Mouse (Mus musculus): Measurements from ENCODE around the gene Abce1.
"Not testable (repeated sequence)": the region's sequence is repeated elsewhere in the genome, so short reads cannot be mapped to it uniquely, and the experiment has no call there.

Abce1 gene

DNA sequence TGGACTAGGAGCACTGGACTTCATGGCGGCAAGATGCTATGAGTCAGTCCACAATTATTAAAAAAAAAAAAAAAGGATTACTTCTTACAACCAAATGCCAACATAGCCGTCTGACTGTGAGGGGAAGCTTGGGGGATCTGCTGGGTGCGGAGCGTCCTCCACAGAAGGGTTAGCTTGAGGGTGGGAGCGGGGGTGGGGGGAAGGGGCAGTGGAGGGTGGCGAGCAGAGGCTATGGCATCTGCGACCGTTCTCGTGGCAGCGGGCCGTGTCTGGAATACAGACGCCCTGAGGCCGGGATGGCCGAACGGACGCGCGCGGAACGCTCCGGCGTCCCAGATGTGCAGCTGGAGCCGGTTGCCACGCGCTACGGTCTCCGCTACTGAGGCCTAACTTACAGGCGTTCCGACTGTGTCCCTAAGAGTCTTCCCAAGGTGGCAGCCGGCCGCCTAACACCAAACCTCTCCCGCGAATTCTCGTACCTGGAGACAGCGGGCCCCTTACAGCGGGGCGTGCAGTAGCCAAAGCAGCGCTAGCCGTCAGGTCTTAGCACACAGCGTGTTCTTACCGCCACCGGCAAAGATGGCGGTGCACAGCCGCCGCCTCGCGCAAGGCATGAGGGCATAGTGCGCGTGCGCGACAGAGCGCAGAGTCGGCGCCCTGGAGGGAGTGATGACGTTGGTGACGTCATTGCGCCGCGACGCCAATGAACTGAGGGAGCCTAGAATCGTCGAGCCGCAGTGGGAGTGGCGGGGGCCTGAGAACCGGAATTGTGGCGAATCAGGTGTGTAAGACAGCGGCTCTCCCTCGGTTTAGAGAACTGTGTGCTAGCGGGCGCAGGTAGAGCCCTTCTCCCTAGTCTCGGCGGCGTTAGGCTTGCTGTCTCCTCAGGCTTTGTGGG, at the start of gene Abce1, which contains the start of gene Anapc10:
Abce1 (minus strand) TSS at position 677 of the 898 bp plus-strand sequence.
Anapc10 (plus strand) TSS at position 757 of the 898 bp plus-strand sequence.
- DNase-seq = peak; percentile 98

DNA sequence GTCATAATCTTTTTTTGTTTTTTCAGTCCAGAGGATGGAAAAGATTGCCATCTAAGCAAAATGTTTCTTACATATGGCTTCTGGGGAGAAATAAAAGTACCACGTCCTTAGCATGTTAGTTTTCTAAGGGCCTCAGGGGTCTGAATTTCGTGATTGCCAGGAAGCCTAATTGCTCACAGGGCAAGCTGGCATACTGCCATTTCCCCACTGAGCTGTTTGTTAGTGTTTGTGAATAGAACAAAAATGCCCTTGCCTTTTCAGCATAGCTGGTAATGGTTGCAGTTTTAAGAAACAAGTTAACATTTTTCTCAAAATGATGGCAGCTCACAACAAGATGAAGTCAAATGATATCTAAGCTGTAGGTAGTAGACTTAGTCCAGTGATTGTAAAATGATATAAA, 38.8 kb upstream of the Abce1 start:
- DNase-seq = no peak

DNA sequence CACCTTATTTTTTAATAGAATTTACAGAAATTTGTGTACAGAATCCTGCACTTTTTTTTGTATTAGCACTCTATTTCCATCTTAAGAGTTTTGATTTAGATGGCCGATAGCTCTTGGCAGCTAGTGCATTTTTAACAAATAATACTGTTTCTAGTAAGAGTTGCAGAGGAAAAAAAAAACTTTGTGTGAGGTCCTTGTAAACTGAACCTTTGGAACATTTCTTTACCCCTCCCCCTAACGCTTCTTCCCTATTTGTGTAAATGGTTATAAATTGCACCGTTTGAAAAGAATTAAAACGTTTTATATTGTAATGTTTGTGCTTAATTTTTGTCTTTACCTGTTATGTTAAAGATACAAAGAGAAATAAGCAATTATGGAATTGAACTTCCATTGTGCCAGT, 37.1 kb upstream of the Abce1 start:
- no peak for DNase-seq

DNA sequence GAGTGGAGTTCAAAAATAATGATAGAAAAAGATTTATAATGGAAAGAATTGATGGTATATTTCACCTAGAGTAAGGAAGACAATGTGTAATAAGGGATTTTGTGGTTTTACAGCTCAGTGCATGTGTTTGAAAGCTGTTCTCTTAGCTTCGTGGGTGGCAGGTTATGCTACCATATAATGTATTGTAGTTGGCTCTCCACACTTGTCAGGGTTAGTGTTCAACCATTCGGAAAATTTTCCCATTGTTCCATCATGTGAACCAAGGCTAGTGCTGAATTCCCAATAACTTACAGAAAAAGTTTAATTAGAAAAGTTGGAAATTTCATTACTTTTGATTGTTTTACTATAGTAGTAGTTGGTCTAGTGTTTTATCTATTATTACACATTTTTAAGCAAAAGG, 36.6 kb upstream of the Abce1 start:
- no peak for DNase-seq

DNA sequence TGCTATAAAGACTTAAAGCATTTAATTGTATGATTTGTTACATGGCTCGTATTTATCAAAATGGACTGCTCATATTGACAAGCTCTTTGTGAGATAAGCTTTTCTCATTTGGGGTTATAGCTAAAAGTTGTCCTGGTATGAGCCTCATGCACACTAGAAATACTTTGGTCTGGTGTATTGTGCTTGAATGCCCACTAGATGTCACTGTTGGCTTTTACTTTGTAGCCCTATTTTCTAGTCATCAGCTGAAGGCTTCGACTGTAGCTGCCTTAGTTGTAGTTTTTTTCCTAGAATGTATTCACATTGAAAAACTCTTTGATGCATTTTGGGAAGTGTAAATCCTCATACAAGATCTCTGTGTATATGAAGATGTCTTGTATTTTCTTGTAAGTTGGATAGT, 22.8 kb upstream of the Abce1 start:
- no peak for DNase-seq

DNA sequence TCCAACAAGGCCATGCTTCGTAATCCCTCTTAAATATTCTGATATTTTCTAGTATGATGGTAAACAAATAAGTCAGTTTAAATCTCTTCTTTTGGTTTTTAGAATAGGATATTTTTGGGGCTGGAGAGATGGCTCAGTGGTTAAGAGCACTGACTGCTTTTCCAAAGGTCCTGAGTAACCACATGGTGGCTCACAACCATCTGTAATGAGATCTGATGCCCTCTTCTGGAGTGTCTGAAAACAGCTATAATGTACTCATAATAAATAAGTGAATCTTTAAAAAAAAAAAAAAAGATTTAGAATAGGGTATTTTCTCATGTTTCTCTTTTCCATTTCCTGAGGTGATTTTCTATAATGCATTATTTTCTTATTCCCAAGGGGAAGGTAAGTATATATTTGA, 16.4 kb upstream of the Abce1 start:
- DNase-seq = no peak

DNA sequence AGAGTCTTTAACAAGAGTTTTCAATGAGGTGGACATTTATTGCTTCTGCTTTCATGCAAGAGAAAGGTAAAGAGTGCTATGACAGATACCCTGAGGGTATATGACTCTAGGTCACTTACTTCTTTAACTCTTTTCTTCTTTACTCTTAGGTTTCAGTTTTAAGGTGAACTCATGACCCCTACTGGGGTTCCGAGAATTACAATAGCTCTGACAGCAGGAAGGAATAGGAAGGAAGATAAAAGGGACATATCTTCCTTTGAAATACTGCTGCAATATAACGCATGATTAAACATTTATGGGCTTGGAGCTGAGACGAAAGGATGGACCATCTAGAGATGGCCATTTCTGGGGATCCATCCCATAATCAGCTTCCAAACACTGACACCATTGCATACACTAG, 13.0 kb upstream of the Abce1 start:
- no peak for DNase-seq

DNA sequence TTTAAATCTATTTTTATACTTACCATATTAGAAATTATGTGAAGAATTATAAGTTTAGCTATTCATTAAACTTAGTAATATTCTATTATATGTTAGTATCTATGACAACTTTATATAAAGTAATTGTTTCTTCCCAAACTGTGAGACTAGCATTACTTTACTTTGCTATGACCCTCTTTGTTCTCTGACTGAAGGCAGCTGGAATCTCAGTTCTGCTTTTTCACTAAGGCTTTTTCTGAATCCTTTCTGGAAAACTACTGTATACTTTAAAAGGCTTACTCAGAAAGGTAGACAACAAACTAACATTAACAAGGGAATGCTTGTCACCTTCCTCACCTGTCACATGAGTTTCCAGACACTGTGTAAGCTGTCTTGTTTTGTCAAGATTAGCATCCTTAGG, 11.8 kb upstream of the Abce1 start:
- no peak for DNase-seq

DNA sequence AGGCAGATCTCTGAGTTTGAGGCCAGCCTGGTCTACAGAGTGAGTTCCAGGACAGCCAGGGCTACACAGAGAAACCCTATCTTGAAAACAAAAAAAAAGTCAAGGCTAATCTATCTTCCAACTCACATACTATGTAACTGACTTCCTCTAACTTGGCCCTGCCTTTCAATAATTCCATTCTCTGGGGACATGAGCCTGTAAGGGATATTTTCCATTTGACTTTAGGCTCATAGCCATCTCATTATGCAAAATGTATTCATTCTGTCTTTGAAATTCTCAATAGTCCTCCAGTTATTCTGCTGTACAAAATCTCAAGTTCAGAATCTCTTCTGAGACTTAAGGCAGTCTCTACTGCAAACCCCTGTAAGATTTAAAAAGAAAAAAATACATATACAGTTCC, 10.0 kb upstream of the Abce1 start:
- no peak for DNase-seq

DNA sequence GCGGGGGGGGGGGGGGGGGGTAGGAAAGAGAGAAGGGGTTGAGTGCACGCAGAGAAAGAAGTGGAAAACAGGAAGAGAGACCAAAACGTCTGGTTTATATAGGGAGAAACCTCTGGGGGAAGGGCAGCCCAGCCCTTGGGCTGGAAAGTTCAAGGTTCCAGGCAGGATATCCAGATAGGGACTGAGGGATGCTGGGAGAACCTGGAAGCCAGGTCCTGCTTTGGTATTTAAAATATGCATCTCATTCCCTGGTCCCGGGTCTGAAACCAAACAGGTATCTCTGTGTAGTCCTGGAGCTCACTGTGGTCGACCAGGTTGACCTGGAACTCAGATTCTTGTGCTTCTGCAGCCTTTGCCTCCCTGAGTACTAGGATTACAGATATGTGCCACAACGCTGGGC, 1.1 kb upstream of the Abce1 start:
- no peak for DNase-seq

DNA sequence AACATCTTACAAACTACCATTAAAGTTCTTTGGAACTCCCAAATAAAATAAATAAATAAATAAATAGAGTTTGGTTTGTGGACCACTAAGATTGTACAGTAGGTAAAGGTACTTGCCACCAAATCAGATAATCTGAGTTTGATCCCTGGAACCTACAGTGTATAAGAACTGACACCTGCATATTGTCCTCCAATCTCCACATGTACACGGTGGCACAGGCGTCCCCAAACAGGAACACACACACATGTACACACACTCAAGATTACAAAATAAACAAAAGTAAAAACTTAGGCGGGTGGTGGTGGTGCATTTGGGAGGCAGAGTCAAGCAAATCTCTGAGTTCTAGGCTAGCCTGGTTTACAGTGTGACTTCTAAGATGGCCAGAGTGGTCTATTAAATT, 4.9 kb downstream of the Abce1 start:
- no peak for DNase-seq

DNA sequence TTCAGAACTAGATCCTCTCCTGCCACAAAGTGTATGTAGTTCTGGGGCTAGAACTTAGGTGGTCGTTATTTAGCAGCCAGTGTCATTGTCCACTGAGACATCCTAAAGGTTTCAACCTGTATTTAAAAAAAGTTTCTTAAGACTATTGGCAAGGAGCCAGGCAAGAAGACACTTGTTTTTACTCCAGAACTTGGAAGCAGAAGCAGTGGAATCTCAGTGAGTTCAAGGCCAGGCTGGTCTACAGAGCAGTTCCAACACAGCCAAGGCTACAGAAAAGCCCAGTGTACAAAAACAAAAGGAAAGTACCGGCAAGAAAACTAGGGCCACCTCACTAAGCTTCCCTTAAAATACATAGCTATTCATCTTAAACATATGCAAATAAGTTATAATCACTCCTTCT, 19.0 kb downstream of the Abce1 start:
- no peak for DNase-seq

DNA sequence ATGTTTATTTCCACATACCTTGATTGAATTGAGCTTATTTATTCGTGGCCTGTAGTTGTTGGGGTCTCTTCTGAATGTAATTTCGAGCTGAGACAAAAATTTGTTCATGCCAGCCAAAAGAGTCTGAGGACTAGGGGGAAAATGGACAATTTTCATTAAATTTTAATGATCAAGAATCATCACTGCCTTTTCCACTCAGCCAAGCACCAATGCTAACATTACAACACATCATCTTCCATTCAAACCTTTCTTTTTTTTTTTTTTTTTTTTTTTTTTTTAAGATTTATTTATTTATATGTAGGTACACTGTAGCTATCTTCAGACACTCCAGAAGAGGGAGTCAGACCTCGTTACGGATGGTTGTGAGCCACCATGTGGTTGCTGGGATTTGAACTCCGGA, 25.6 kb downstream of the Abce1 start:
- not testable (repeated sequence) for DNase-seq

DNA sequence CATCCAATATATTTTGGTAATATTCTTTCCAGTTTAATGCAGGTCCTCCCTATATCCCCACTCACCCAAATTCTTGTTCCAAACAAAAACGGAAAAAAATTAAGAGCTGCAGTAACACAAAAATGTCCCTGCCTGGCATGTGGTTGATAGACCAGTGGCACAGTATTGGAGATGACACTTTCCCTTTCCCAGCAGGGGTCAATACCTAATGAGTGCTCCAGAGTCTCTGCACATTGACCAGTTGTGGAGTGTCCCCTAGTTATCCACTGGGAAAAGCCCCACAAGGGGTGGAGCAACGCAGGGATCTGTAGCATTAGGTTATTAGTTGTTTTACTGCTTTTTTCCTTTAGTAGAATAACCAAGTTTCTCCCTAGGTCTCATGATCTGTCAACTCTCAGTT, 30.6 kb downstream of the Abce1 start:
- DNase-seq = no peak

DNA sequence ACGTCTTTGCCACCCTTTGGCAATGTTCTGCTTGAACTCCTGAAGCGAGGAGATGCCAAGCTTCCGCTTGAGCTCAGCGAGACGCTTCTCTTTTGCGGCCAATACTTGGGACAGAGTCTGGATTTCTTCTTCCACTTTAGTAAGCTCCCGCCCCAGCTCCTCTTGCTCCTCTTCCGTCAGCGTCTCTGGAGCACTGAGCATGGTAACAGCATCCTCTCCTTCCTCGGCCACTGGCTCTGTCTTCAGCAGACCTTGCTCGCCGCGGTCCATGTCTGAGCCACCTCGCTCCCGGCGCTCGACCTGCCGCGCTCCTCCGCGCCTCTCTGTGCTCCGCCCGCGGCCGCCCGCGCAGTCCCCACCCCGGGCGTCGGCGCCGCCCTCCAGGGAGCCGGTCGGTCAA, 31.0 kb downstream of the Abce1 start:
- peak; percentile 19 for DNase-seq

DNA sequence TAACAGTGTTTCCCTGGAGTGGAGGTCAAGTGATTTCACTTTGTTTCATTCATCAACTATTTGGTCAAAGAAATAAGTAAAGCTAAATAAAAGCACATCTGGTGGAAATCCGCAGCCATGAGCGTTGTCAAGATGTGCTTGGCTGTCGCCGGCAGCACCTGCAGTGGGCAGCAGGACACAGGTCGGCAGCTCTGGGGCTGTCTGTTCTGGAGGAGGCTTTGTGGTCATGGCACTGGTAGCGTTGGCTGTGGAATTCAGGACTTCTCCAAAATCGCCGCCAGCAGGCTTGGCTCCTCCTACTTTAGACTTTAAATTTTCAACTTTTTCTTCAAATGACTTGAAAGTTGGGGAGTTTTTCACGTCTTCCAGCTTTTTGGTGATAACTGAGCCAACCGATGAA, 31.5 kb downstream of the Abce1 start:
- not testable (repeated sequence) for DNase-seq

DNA sequence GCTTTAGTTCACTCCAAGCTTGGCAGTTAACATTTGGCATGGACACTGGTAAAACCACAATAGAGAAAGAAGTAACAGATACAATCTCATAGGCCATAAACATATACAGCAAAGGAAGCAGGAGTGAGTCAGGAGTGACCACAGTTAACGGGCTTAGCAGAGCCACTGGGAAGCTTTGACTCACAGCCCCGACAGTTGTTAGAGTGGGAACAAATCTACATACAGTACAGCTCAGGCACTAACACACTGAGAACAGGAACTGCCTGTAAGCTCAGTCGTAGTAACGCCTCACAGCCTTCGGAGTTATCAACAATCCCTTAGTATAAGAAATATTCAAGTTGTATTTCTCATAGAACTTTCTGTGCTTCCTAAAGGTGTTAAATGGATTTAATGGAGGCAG, 32.5 kb downstream of the Abce1 start:
- no peak for DNase-seq

DNA sequence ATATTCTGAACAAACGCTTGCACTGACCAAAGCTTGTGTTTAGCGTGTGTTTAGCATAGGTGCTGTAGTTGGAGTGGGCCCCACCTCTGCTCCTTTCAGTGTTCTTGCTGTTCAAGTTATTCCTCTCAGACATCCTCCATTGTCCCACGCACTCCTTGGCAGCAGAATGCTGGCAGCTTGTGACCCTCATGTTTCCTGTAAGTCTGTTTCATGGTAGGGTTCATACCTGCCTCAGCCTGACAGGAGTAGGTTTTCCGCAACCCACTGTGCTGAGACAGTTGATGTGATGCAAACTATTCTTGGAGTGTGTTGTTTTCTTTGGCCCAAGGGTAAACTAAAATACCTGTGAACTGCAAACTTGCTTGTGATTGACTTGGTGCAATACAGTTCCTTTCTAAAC, 35.1 kb downstream of the Abce1 start:
- no peak for DNase-seq

DNA sequence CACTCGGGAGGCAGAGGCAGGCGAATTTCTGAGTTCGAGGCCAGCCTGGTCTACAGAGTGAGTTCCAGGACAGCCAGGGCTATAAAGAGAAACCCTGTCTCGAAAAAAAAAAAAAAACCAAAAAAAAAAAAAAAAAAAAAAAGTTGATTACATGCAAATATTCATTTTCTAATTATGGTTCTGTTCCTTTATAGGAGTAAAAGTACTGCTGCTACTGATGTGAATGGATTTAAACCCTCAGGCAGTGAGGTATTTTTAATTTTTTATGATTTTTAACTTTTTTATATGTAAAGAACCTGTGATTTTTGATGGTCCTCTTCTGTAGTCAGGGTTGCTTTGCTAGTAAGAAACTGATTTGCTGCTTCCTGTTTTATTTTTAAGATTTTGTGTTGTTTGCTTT, 52.8 kb downstream of the Abce1 start:
- DNase-seq = not testable (repeated sequence)

DNA sequence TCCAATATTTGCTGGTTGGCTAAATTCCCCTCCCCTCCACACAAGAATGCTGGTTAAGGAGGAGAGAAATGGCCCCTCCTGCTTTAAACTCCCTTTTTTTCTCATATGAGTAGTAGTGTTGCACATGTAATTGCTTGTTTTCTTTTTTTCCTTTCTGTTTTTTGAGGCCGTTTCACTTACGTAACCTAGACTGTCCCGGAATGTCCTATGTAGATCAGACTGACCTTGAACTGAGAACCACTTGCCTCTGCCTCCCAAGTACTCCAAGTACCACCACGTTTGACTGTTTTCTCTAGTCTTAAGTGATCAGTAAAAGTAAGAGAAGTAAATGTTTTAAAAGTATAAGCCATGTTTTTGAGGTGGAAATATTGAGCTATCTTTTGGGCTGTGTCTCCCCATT, 57.8 kb downstream of the Abce1 start:
- no peak for DNase-seq

DNA sequence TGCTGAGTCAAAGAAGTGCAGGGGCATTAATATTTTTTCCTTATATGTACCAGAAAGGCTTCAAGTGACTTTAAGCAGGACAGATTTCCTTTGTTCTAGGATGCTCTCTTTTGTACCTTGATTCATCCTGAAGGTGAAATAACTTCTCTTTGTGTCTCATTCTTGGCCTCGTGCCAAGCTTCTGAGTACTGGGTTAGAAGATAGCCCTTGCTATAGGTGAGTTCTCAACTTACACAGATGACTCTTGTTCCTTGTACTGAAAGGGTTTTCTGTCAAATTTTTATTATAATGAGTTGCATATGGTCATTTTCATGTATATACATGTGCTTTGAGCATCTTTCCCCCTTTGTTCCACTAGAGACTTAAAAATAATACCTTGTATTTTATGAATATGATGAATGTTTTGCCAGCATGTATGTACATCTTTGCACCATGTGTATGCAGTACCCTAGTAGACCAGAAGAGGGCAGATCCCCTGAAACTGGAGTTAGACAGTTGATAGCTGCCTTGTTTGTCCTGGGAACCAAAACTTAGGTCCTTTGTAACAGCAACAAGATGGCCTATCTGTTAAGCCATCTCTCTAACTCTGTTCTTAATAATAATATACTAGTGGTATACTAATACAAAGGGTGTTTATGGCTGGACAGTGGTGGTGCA, 61.3 kb downstream of the Abce1 start:
- no peak for DNase-seq

DNA sequence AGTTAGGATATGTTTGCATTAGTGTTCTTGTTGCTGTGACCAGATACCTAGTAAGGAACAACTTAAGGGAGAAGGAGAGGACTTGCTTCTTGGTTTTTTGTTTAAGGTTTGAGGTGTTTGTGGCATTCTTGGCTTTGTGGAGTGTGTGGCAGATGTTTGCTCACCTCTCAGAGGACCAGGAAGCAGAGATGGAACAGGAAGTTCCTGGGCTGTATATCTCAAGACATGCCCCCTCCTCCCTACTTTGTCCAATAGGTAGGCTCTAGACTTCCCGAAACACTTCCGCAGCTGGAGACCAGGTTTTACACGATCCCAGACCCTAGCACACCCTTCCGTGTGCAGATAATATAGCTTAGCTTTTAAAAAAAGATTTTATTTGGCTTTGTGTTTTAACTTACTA, 62.0 kb downstream of the Abce1 start:
- DNase-seq = no peak

DNA sequence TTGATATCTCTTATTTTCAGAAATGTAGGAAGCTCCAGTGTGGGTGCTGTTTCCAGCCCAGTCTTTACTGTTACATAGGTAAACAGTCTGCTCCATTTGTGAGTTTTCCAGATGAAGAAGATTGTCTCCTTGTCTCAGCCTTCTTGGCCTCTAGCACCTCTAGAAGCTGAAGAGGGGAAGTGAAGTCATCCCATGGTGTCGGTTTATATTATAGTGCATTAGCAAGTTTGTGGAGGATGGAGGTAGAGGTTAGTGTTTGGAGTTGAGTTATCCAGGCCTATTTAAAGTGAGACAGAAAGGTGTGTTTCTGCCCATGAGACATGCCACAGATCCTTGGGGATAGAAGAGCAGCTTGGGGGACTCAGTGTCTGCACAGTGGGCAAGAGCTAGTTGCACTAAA, 70.4 kb downstream of the Abce1 start:
- DNase-seq = no peak

Measured in right cerebral cortex, postnatal 25 days (tissue).